Mouse (Mus musculus) G1E (cell line): Measurements from ENCODE around the gene Bmpr1a. TPM values are rescaled to one million over a fixed set of nuclear protein-coding genes. Genes with fewer than 3 reads are reported as not detected.

ENCODE experiments used
- ATAC-seq: 2 replicates; pipeline ENCODE4 v1.8.0; 2016; ENCODE audit warnings: mild to moderate bottlenecking; ENCODE audit not compliant: insufficient number of reproducible peaks, poor library complexity, low FRiP score, severe bottlenecking; ENCODE audit errors: extremely low read depth
- DNase-seq: peaks from one replicate; pipeline ENCODE4 v3.0.0; 2012; ENCODE audit warnings: low spot score
- H3K27me3 ChIP-seq: 2 replicates; pipeline ENCODE4 v1.6.1; 2012; ENCODE audit warnings: mild to moderate bottlenecking, low read length, inconsistent platforms; ENCODE audit not compliant: insufficient read depth
- H3K36me3 ChIP-seq: replicated peaks from 2 replicates; pipeline ENCODE3; 2012; ENCODE audit warnings: mild to moderate bottlenecking, inconsistent platforms
- H3K4me1 ChIP-seq: 2 replicates; pipeline ENCODE4 v1.6.1; 2012; ENCODE audit warnings: low read depth, low read length, inconsistent platforms, mixed read lengths; ENCODE audit not compliant: insufficient read depth
- H3K4me3 ChIP-seq: 2 replicates; pipeline ENCODE4 v1.5.1; 2012; ENCODE audit warnings: low read depth, mild to moderate bottlenecking, inconsistent platforms, low read length, moderate library complexity, mixed read lengths
- H3K9me3 ChIP-seq: replicated peaks from 2 replicates; pipeline ENCODE4 v1.6.1; 2012; ENCODE audit warnings: inconsistent platforms
- CTCF ChIP-seq: IDR thresholded peaks from 2 replicates; pipeline ENCODE4 v1.5.1; 2012; ENCODE audit warnings: low read depth, low read length, inconsistent platforms, mixed read lengths
- GATA1 ChIP-seq: IDR thresholded peaks from 2 replicates; pipeline ENCODE4 v1.6.1; 2012; ENCODE audit warnings: borderline replicate concordance, low read length, inconsistent platforms, mixed read lengths
- GATA2 ChIP-seq: IDR thresholded peaks from 2 replicates; pipeline ENCODE4 v1.6.1; 2012; ENCODE audit warnings: low read depth, low read length, inconsistent platforms, borderline replicate concordance
- POLR2AphosphoS5 ChIP-seq: IDR thresholded peaks from 2 replicates; pipeline ENCODE4 v1.6.1; 2012; ENCODE audit warnings: low read depth, low read length, inconsistent platforms; ENCODE audit not compliant: insufficient replicate concordance
- TAL1 ChIP-seq: conservative IDR thresholded peaks from 2 replicates; pipeline ENCODE4 v1.6.1; 2012; ENCODE audit warnings: low read depth, low read length, inconsistent platforms, mixed read lengths
- polyA plus RNA-seq: library from polyadenylated mRNA; stranded (reverse); fragments of >175 nt; gene quantifications from 2 replicates; pipeline ENCODE4 v1.2.3, GENCODE M21; 2012
- total RNA-seq, 2 experiments: library from RNA; stranded (forward) in 1 of 2; stranded (reverse) in 1 of 2; fragments of 200-1000 nt in 1 of 2; fragments of >200 nt in 1 of 2; fragmentation: Nextera tagmentation in 1 of 2; gene quantifications; 2 replicates each; pipeline ENCODE4 v1.2.3; 2014 to 2017

Gene Bmpr1a
- total and polyA plus RNA-seq, 3 experiments, result 0.11 TPM; not detected in 2

GRCm38 (mm10) chr14:34501804-34502474, 1.2 kb downstream of the Bmpr1a start:
- DNase-seq, result no peak
- Histone ChIP-seq H3K27me3 (peaks cover 6% of the 10 kb centered on the region; the same call in 1 of the 2 replicates), H3K4me1 (no peaks in the 10 kb centered on the region), H3K36me3 (no peaks in the 10 kb centered on the region), H3K9me3 (peaks cover 15% of the 10 kb centered on the region), H3K4me3 (no peak overlapping the region; the same call in 1 of the 2 replicates)
- TF ChIP-seq TAL1 (no peak), CTCF (no peak), GATA1 (no peak), GATA2 (no peak), POLR2AphosphoS5 (no peak)
- no peak for ATAC-seq

- H3K9me3 ChIP-seq, result peaks cover 15% of the 10 kb centered on the region
- H3K27me3 ChIP-seq, result peaks cover 6% of the 10 kb centered on the region; the same call in 1 of the 2 replicates
- ATAC-seq (no peak), DNase-seq (no peak)
- H3K4me3 ChIP-seq, result no peak overlapping the region
- TF ChIP-seq POLR2AphosphoS5, result no peak
- TF ChIP-seq GATA2, result no peak
- no peaks in the 10 kb centered on the region for H3K36me3 ChIP-seq
- no peaks in the 10 kb centered on the region for H3K4me1 ChIP-seq
Measured at GRCm38 (mm10) chr14:34501447-34501803, 1.7 kb downstream of the Bmpr1a start.

- Histone ChIP-seq H3K36me3 (no peaks in the 10 kb centered on the region), H3K4me3 (no peak overlapping the region), H3K9me3 (peaks cover 15% of the 10 kb centered on the region), H3K4me1 (no peaks in the 10 kb centered on the region), H3K27me3 (peaks cover 6% of the 10 kb centered on the region; the same call in 1 of the 2 replicates)
- no peak for DNase-seq
- no peak for TF ChIP-seq CTCF
- TF ChIP-seq POLR2AphosphoS5, result no peak
- ATAC-seq, result no peak
Measured at GRCm38 (mm10) chr14:34500309-34500708, 2.8 kb downstream of the Bmpr1a start.

GRCm38 (mm10) chr14:34499664-34500063, 3.5 kb downstream of the Bmpr1a start:
- Histone ChIP-seq H3K4me1 (no peaks in the 10 kb centered on the region), H3K27me3 (peaks cover 6% of the 10 kb centered on the region; the same call in 1 of the 2 replicates), H3K36me3 (no peaks in the 10 kb centered on the region), H3K4me3 (no peak overlapping the region), H3K9me3 (peaks cover 15% of the 10 kb centered on the region)
- ATAC-seq (no peak), DNase-seq (no peak)
- TF ChIP-seq GATA1 (no peak), GATA2 (no peak), CTCF (no peak), POLR2AphosphoS5 (no peak)

GRCm38 (mm10) chr14:34497346-34497745, 5.8 kb downstream of the Bmpr1a start:
- TF ChIP-seq TAL1 (no peak), POLR2AphosphoS5 (no peak), CTCF (no peak), GATA2 (no peak), GATA1 (no peak)
- Histone ChIP-seq H3K9me3 (peaks cover 7% of the 10 kb centered on the region), H3K4me1 (no peaks in the 10 kb centered on the region), H3K36me3 (no peaks in the 10 kb centered on the region), H3K4me3 (no peak overlapping the region), H3K27me3 (peaks cover 3% of the 10 kb centered on the region; the same call in 1 of the 2 replicates)
- ATAC-seq (no peak), DNase-seq (no peak)

- TF ChIP-seq GATA1, result no peak
- no peak for TF ChIP-seq CTCF
- TF ChIP-seq TAL1, result no peak
- TF ChIP-seq GATA2, result no peak
- TF ChIP-seq POLR2AphosphoS5, result no peak
- Histone ChIP-seq H3K36me3 (no peaks in the 10 kb centered on the region), H3K4me3 (no peak overlapping the region), H3K27me3 (no peaks in the 10 kb centered on the region), H3K9me3 (no peaks in the 10 kb centered on the region), H3K4me1 (no peaks in the 10 kb centered on the region)
- no peak for ATAC-seq
- no peak for DNase-seq
Measured at GRCm38 (mm10) chr14:34493682-34494081, 9.5 kb downstream of the Bmpr1a start.

- Histone ChIP-seq H3K27me3 (no peaks in the 10 kb centered on the region), H3K9me3 (no peaks in the 10 kb centered on the region), H3K4me1 (no peaks in the 10 kb centered on the region), H3K36me3 (no peaks in the 10 kb centered on the region), H3K4me3 (no peak overlapping the region)
- TF ChIP-seq POLR2AphosphoS5 (no peak), GATA1 (no peak), GATA2 (no peak), CTCF (no peak), TAL1 (no peak)
- no peak for ATAC-seq
- DNase-seq, result no peak
Measured at GRCm38 (mm10) chr14:34492688-34493087, 10.5 kb downstream of the Bmpr1a start.
